Mouse (Mus musculus): ENCODE measurements at regions not wholly inside any gene's neighbourhood (a gene's known extent, or its start where the extent isn't known, plus 50 kb on each side); places are given as distances from the start of the nearest gene placed in this dataset.

- Histone ChIP-seq H3K4me3 (ENCODE audit: low read depth, low read length) (no peak overlapping the region), H3K4me2 (ENCODE audit: low read depth, low read length) (no peak overlapping the region), H3K9me3 (ENCODE audit: control insufficient read depth, low read length) (no peaks in the 10 kb centered on the region), H3K36me3 (ENCODE audit: control insufficient read depth, insufficient read depth, low read length) (no peaks in the 10 kb centered on the region), H3K27ac (replicated peaks; ENCODE audit: low read depth, low read length) (no peak overlapping the region), H3K27me3 (replicated peaks; ENCODE audit: control insufficient read depth, insufficient read depth, low read length) (no peaks in the 10 kb centered on the region), H3K4me1 (ENCODE audit: control insufficient read depth, insufficient read depth, low read length) (no peaks in the 10 kb centered on the region), H3K9ac (ENCODE audit: low read depth, low read length) (no peak overlapping the region)
- peak; percentile 60; the same call in 1 of the 2 replicates for ATAC-seq (ENCODE audit: low read depth)
- peak; percentile 79 for DNase-seq (ENCODE audit: low spot score)
- 36% methylated on average over 2 of the region's 2 CpGs for WGBS
These were observed 493.1 kb upstream of the Fat3 start for GRCm38 (mm10) chr9:16994169-16994568.

- peak; percentile 91 for ATAC-seq (ENCODE audit: low read depth)
- H3K4me1 ChIP-seq (ENCODE audit: control insufficient read depth, insufficient read depth, low read length) = peaks cover 6% of the 10 kb centered on the region; the same call in 1 of the 2 replicates
- no peak overlapping the region for H3K27ac ChIP-seq (replicated peaks; ENCODE audit: low read depth, low read length)
- H3K4me2 ChIP-seq (ENCODE audit: low read depth, low read length) = no peak overlapping the region
- no peak overlapping the region for H3K4me3 ChIP-seq (ENCODE audit: low read depth, low read length)
- 25% methylated on average over 3 of the region's 3 CpGs for WGBS
- no peaks in the 10 kb centered on the region for H3K9me3 ChIP-seq (ENCODE audit: control insufficient read depth, low read length)
- no peaks in the 10 kb centered on the region for H3K27me3 ChIP-seq (replicated peaks; ENCODE audit: control insufficient read depth, insufficient read depth, low read length)
- H3K9ac ChIP-seq (ENCODE audit: low read depth, low read length) = no peak overlapping the region
- peak; percentile 67 for DNase-seq (ENCODE audit: low spot score)
- no peaks in the 10 kb centered on the region for H3K36me3 ChIP-seq (ENCODE audit: control insufficient read depth, insufficient read depth, low read length)
These were observed 487.0 kb upstream of the Fat3 start for GRCm38 (mm10) chr9:16988114-16988513.

GRCm38 (mm10) chr9:16977321-16977720 lies 476.2 kb upstream of the Fat3 start:
- H3K9me3 ChIP-seq (ENCODE audit: control insufficient read depth, low read length) = no peaks in the 10 kb centered on the region
- no peak overlapping the region for H3K27ac ChIP-seq (replicated peaks; ENCODE audit: low read depth, low read length)
- no peak overlapping the region for H3K4me3 ChIP-seq (ENCODE audit: low read depth, low read length)
- no peak overlapping the region for H3K9ac ChIP-seq (ENCODE audit: low read depth, low read length)
- WGBS = 91% methylated on average over 5 of the region's 5 CpGs
- DNase-seq (ENCODE audit: low spot score) (no peak), ATAC-seq (ENCODE audit: low read depth) (no peak)
- no peaks in the 10 kb centered on the region for H3K36me3 ChIP-seq (ENCODE audit: control insufficient read depth, insufficient read depth, low read length)
- H3K4me1 ChIP-seq (ENCODE audit: control insufficient read depth, insufficient read depth, low read length) = no peaks in the 10 kb centered on the region
- H3K27me3 ChIP-seq (replicated peaks; ENCODE audit: control insufficient read depth, insufficient read depth, low read length) = no peaks in the 10 kb centered on the region
- H3K4me2 ChIP-seq (ENCODE audit: low read depth, low read length) = no peak overlapping the region

GRCm38 (mm10) chr9:16970373-16970772 lies 469.3 kb upstream of the Fat3 start:
- Histone ChIP-seq H3K36me3 (ENCODE audit: control insufficient read depth, insufficient read depth, low read length) (no peaks in the 10 kb centered on the region), H3K9ac (ENCODE audit: low read depth, low read length) (no peak overlapping the region), H3K4me2 (ENCODE audit: low read depth, low read length) (no peak overlapping the region), H3K4me1 (ENCODE audit: control insufficient read depth, insufficient read depth, low read length) (no peaks in the 10 kb centered on the region), H3K4me3 (ENCODE audit: low read depth, low read length) (no peak overlapping the region), H3K9me3 (ENCODE audit: control insufficient read depth, low read length) (no peaks in the 10 kb centered on the region), H3K27ac (replicated peaks; ENCODE audit: low read depth, low read length) (no peak overlapping the region), H3K27me3 (replicated peaks; ENCODE audit: control insufficient read depth, insufficient read depth, low read length) (no peaks in the 10 kb centered on the region)
- DNase-seq (ENCODE audit: low spot score) (no peak), ATAC-seq (ENCODE audit: low read depth) (no peak)
- 53% methylated on average over 4 of the region's 4 CpGs for WGBS

GRCm38 (mm10) chr9:16933602-16934001 lies 432.5 kb upstream of the Fat3 start:
- 0 out of 2 replicates have a peak, but pooled peaks have one; percentile 12 for ATAC-seq (ENCODE audit: low read depth)
- H3K4me1 ChIP-seq (ENCODE audit: control insufficient read depth, insufficient read depth, low read length) = no peaks in the 10 kb centered on the region
- no peaks in the 10 kb centered on the region for H3K9me3 ChIP-seq (ENCODE audit: control insufficient read depth, low read length)
- peak; percentile 49 for DNase-seq (ENCODE audit: low spot score)
- no peak overlapping the region for H3K27ac ChIP-seq (replicated peaks; ENCODE audit: low read depth, low read length)
- WGBS = 30% methylated on average over 1 of the region's 1 CpGs
- no peak overlapping the region for H3K9ac ChIP-seq (ENCODE audit: low read depth, low read length)
- H3K4me2 ChIP-seq (ENCODE audit: low read depth, low read length) = no peak overlapping the region
- no peaks in the 10 kb centered on the region for H3K36me3 ChIP-seq (ENCODE audit: control insufficient read depth, insufficient read depth, low read length)
- no peaks in the 10 kb centered on the region for H3K27me3 ChIP-seq (replicated peaks; ENCODE audit: control insufficient read depth, insufficient read depth, low read length)
- H3K4me3 ChIP-seq (ENCODE audit: low read depth, low read length) = no peak overlapping the region

- DNase-seq (ENCODE audit: low spot score) = no peak
- H3K36me3 ChIP-seq (ENCODE audit: control insufficient read depth, insufficient read depth, low read length) = no peaks in the 10 kb centered on the region
- ATAC-seq (ENCODE audit: low read depth) = no peak
- H3K9me3 ChIP-seq (ENCODE audit: control insufficient read depth, low read length) = no peaks in the 10 kb centered on the region
- no peaks in the 10 kb centered on the region for H3K27me3 ChIP-seq (replicated peaks; ENCODE audit: control insufficient read depth, insufficient read depth, low read length)
- no peak overlapping the region for H3K4me3 ChIP-seq (ENCODE audit: low read depth, low read length)
- H3K4me2 ChIP-seq (ENCODE audit: low read depth, low read length) = no peak overlapping the region
- H3K4me1 ChIP-seq (ENCODE audit: control insufficient read depth, insufficient read depth, low read length) = no peaks in the 10 kb centered on the region
- H3K9ac ChIP-seq (ENCODE audit: low read depth, low read length) = no peak overlapping the region
- H3K27ac ChIP-seq (replicated peaks; ENCODE audit: low read depth, low read length) = no peak overlapping the region
- WGBS = 90% methylated on average over 3 of the region's 3 CpGs
These were observed 430.5 kb upstream of the Fat3 start for GRCm38 (mm10) chr9:16931586-16931985.

GRCm38 (mm10) chr9:16926315-16926984 lies 425.4 kb upstream of the Fat3 start:
- no peaks in the 10 kb centered on the region for H3K27me3 ChIP-seq (replicated peaks; ENCODE audit: control insufficient read depth, insufficient read depth, low read length)
- H3K36me3 ChIP-seq (ENCODE audit: control insufficient read depth, insufficient read depth, low read length) = no peaks in the 10 kb centered on the region
- no peak overlapping the region for H3K4me2 ChIP-seq (ENCODE audit: low read depth, low read length)
- H3K4me3 ChIP-seq (ENCODE audit: low read depth, low read length) = no peak overlapping the region
- H3K9ac ChIP-seq (ENCODE audit: low read depth, low read length) = no peak overlapping the region
- no peaks in the 10 kb centered on the region for H3K9me3 ChIP-seq (ENCODE audit: control insufficient read depth, low read length)
- H3K4me1 ChIP-seq (ENCODE audit: control insufficient read depth, insufficient read depth, low read length) = no peaks in the 10 kb centered on the region
- H3K27ac ChIP-seq (replicated peaks; ENCODE audit: low read depth, low read length) = no peak overlapping the region
- WGBS = 69% methylated on average over 4 of the region's 4 CpGs
- ATAC-seq (ENCODE audit: low read depth) (peak; percentile 33; the same call in 1 of the 2 replicates), DNase-seq (ENCODE audit: low spot score) (peak; percentile 34)

- Histone ChIP-seq H3K4me3 (ENCODE audit: low read depth, low read length) (no peak overlapping the region), H3K4me2 (ENCODE audit: low read depth, low read length) (no peak overlapping the region), H3K9me3 (ENCODE audit: control insufficient read depth, low read length) (no peaks in the 10 kb centered on the region), H3K27ac (replicated peaks; ENCODE audit: low read depth, low read length) (no peak overlapping the region), H3K4me1 (ENCODE audit: control insufficient read depth, insufficient read depth, low read length) (no peaks in the 10 kb centered on the region), H3K36me3 (ENCODE audit: control insufficient read depth, insufficient read depth, low read length) (no peaks in the 10 kb centered on the region), H3K9ac (ENCODE audit: low read depth, low read length) (no peak overlapping the region), H3K27me3 (replicated peaks; ENCODE audit: control insufficient read depth, insufficient read depth, low read length) (no peaks in the 10 kb centered on the region)
- 68% methylated on average over 2 of the region's 2 CpGs for WGBS
- ATAC-seq (ENCODE audit: low read depth) = no peak
- DNase-seq (ENCODE audit: low spot score) = peak; percentile 12
These were observed 424.2 kb upstream of the Fat3 start for GRCm38 (mm10) chr9:16925279-16925678.

GRCm38 (mm10) chr9:16906155-16906554 lies 405.1 kb upstream of the Fat3 start:
- no peak for ATAC-seq (ENCODE audit: low read depth)

More at GRCm38 (mm10) chr9:16906155-16906554, 405.1 kb upstream of the Fat3 start:
- Histone ChIP-seq H3K27ac (replicated peaks; ENCODE audit: low read depth, low read length) (no peak overlapping the region), H3K9me3 (ENCODE audit: control insufficient read depth, low read length) (no peaks in the 10 kb centered on the region), H3K4me1 (ENCODE audit: control insufficient read depth, insufficient read depth, low read length) (no peaks in the 10 kb centered on the region), H3K9ac (ENCODE audit: low read depth, low read length) (no peak overlapping the region), H3K4me2 (ENCODE audit: low read depth, low read length) (no peak overlapping the region), H3K36me3 (ENCODE audit: control insufficient read depth, insufficient read depth, low read length) (no peaks in the 10 kb centered on the region), H3K4me3 (ENCODE audit: low read depth, low read length) (no peak overlapping the region), H3K27me3 (replicated peaks; ENCODE audit: control insufficient read depth, insufficient read depth, low read length) (no peaks in the 10 kb centered on the region)
- DNase-seq (ENCODE audit: low spot score) = peak; percentile 57

All from embryonic facial prominence, embryonic 14.5 days (tissue).